Mouse (Mus musculus): ENCODE measurements around the gene Dcdc2b. TPM values are rescaled to one million over a fixed set of nuclear protein-coding genes. Genes with fewer than 3 reads are reported as not detected.
A peak's percentile ranks its signal among the peaks of the same experiment; 100 is the strongest.

Gene Dcdc2b
- polyA plus RNA-seq, 1 experiment from 2014 or later: 3.6 TPM

DNA sequence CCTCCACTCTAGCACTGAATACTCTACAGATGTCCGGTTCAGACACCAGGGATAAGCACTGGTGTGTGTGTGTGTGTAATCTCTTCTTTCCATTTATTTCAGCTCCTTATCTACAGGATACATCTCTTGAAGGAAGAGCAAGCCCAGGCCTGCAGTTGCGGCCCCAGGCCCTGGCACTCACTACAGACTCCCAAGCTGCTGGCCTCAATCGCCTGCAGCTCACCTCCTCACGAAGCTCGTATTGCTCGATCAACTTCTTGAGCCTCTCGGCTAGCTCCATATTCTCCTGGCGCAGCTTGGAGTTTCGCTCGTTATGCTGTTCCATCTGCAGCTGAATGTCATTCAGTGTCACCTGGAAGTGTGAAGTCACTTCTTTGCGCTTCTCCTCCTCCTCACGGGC lies 17.8 kb upstream of the Dcdc2b start:
- Histone ChIP-seq H3K27ac (replicated peaks) (no peak overlapping the region), H3K4me3 (no peak overlapping the region), H3K9me3 (no peaks in the 10 kb centered on the region), H3K4me2 (no peak overlapping the region), H3K36me3 (peaks cover 93% of the 10 kb centered on the region), H3K9ac (no peak overlapping the region), H3K4me1 (replicated peaks) (peaks cover 6% of the 10 kb centered on the region; the same call in 1 of the 2 replicates), H3K27me3 (no peaks in the 10 kb centered on the region)
- ATAC-seq (ENCODE audit: low FRiP score, low read depth): no peak
- WGBS: 95% methylated on average over 12 of the region's 12 CpGs

DNA sequence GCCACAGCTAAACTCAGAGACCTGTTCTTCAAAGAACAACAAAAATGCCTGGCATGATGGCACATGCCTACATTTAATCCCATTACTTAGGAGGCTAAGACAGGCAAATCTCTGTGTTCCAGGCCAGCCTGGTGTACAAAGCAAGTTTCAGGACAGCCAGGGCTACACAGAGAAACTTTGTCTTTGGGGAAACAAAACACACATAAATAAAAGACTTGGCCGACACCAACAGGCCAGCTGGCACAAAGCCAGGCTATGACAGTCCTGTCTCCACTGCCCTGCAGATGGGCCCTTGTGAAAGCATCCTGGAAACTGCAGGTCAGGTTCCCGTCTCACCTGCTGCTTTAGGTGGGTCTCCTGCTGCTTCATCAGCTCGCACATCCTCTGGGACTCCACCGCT lies 16.9 kb upstream of the Dcdc2b start:
- Histone ChIP-seq H3K36me3 (peaks cover 91% of the 10 kb centered on the region), H3K4me2 (no peak overlapping the region), H3K9ac (no peak overlapping the region), H3K27ac (replicated peaks) (no peak overlapping the region), H3K4me3 (no peak overlapping the region), H3K4me1 (replicated peaks) (peaks cover 6% of the 10 kb centered on the region; the same call in 1 of the 2 replicates), H3K27me3 (no peaks in the 10 kb centered on the region), H3K9me3 (no peaks in the 10 kb centered on the region)
- no peak for ATAC-seq (ENCODE audit: low FRiP score, low read depth)
- 63% methylated on average over 4 of the region's 4 CpGs for WGBS

DNA sequence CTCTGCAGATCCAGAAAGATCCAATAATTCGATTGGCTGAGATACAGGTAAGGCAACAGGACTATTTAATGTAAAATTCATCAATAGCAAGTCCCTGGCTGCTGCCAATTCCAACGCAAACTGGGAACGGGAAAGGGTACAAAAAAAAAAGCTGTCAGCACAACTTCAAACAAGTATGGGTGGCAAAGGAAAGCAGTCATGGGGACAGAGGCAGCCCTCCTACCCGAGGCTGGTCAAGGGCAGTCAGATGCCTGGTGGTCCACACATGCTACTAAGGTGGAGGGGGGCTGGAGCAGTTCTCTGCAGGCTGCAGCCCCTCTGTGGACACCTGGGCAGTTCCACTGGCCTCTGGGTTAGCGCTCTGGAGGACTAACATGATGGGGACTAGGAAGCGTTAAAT lies 12.0 kb upstream of the Dcdc2b start:
- Histone ChIP-seq H3K36me3 (peaks cover 44% of the 10 kb centered on the region), H3K27ac (replicated peaks) (peak overlapping the region; percentile 97), H3K9ac (no peak overlapping the region), H3K27me3 (no peaks in the 10 kb centered on the region), H3K4me3 (no peak overlapping the region), H3K4me1 (replicated peaks) (peaks cover 44% of the 10 kb centered on the region), H3K4me2 (no peak overlapping the region), H3K9me3 (no peaks in the 10 kb centered on the region)
- WGBS: 79% methylated on average over 6 of the region's 6 CpGs
- ATAC-seq (ENCODE audit: low FRiP score, low read depth): no peak

DNA sequence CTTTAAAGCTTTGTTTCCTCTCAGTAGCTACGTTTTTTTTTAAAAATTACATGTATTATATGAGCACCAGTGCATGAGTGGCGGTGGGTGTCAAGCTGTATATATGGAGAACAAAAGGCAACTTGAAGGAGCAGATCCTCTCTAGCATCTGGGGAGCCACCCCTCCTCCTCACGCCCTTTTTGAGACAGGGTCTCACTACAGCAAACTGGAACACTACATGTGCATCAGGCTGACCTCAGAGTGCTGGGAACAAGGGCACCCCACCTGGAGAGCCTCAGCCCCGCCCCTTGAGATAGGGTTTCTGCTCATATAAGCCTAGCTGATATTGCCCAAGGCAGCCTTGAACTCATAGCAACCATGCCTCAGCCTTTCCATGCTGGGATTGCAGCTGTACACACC lies 11.4 kb upstream of the Dcdc2b start:
- peaks cover 46% of the 10 kb centered on the region for H3K4me1 ChIP-seq (replicated peaks)
- no peaks in the 10 kb centered on the region for H3K27me3 ChIP-seq
- H3K9me3 ChIP-seq: no peaks in the 10 kb centered on the region
- 45% methylated on average over 4 of the region's 4 CpGs for WGBS
- peak overlapping the region; percentile 97 for H3K27ac ChIP-seq (replicated peaks)
- 0 out of 2 replicates have a peak overlapping the region, but pooled peaks have one; percentile 86 for H3K9ac ChIP-seq
- H3K4me2 ChIP-seq: peak overlapping the region; percentile 80
- ATAC-seq (ENCODE audit: low FRiP score, low read depth): no peak
- H3K4me3 ChIP-seq: no peak overlapping the region
- peaks cover 39% of the 10 kb centered on the region for H3K36me3 ChIP-seq

DNA sequence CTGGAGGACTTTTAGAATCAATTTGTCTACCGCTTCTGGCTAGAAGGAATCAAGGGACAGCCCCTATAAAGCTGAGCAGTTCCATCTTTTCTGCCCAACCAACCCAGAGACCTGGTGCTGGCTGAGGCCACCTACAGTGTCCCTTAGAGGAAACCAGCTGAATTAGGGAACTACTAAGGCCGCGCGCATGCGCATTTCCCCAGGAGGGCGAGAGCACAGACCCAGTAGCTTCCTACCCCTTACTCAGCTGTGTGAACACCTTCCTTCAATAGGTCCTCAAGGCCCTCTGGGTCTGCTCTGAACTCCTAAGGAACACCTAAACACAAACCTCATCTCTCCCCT lies 10.9 kb upstream of the Dcdc2b start:
- peak overlapping the region; percentile 97 for H3K27ac ChIP-seq (replicated peaks)
- H3K27me3 ChIP-seq: no peaks in the 10 kb centered on the region
- no peak for ATAC-seq (ENCODE audit: low FRiP score, low read depth)
- no peaks in the 10 kb centered on the region for H3K9me3 ChIP-seq
- peaks cover 34% of the 10 kb centered on the region for H3K36me3 ChIP-seq
- WGBS: 0% methylated on average over 6 of the region's 6 CpGs
- H3K4me2 ChIP-seq: peak overlapping the region; percentile 80
- H3K9ac ChIP-seq: peak overlapping the region; percentile 86; the same call in 1 of the 2 replicates
- H3K4me3 ChIP-seq: peak overlapping the region; percentile 69
- peaks cover 46% of the 10 kb centered on the region for H3K4me1 ChIP-seq (replicated peaks)

DNA sequence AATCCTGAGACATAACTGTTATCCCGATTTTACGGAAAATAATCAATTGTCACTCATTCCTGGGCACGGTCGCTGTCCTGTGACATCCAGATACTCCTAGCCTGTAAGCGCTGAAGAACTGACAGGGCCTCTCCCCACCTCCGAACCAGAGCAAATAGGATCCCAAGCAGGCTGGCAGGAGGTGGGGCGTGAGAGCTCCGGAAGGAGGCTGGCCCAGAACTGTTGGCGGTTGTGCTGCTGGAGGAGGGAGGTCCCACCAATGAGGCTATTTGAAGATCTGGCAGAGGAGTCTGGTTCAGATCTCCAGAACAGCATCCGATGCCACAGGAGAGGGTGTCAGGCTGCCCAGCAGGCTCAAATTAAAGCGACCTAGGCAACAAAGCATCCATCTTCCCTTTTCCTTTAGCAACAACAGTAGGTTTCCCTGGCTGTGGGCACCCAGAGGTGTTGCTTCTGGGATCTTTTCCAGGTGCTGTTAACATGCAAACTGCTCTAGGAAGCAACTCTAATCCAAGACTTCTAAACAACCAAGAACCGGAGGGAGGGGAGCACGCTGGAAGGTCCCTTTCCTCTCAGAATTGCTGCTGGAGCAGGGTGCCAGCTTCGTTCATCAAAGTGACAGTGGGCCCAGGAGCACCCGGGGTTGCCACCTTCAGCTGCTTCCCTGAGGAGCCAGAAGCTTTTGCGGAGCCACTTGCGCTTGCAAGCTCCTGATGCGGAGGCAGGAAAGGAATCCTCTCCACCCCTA lies 10.4 kb upstream of the Dcdc2b start:
- ATAC-seq (ENCODE audit: low FRiP score, low read depth): peak; percentile 94
- Histone ChIP-seq H3K9ac (peak overlapping the region; percentile 86), H3K4me3 (peak overlapping the region; percentile 69), H3K27me3 (no peaks in the 10 kb centered on the region), H3K4me2 (peak overlapping the region; percentile 80), H3K36me3 (peaks cover 30% of the 10 kb centered on the region), H3K4me1 (replicated peaks) (peaks cover 46% of the 10 kb centered on the region), H3K9me3 (no peaks in the 10 kb centered on the region), H3K27ac (replicated peaks) (peak overlapping the region; percentile 97)
- WGBS: 0% methylated on average over 18 of the region's 18 CpGs

DNA sequence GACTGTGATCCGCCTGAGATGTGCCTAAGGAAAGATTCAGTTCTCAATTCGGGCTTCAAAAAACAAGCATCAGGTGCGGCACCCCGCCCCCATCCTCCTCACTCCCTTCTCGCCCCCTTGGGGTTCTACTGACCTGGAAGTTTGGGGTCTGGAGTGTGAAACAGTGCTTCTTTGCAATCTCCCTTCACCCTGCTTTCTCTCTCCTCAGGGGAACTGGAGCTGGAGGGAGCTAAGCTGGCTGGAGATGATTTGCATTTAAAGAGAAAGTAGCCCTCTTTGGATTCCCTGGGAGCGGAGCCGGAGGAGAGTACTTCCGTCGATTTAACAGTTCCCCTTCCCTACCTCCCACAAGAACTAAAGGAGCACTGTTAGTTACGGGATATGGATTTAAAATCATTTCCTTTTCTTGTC lies 9.6 kb upstream of the Dcdc2b start, which contains the start of gene Ccdc28b:
Gene Ccdc28b (minus strand): TSS at position 267 of the 411 bp plus-strand sequence.
- H3K9ac ChIP-seq: peak within 1 kb of the TSS; percentile 86
- H3K4me2 ChIP-seq: peak within 1 kb of the TSS; percentile 80
- H3K27me3 ChIP-seq: no peaks in the 10 kb centered on the region
- peak within 1 kb of the TSS; percentile 69 for H3K4me3 ChIP-seq
- ATAC-seq (ENCODE audit: low FRiP score, low read depth): peak; percentile 3; the same call in 1 of the 2 replicates
- WGBS: 1% methylated on average over 10 of the region's 10 CpGs
- H3K4me1 ChIP-seq (replicated peaks): peaks cover 49% of the 10 kb centered on the region
- H3K9me3 ChIP-seq: no peaks in the 10 kb centered on the region
- H3K27ac ChIP-seq (replicated peaks): peak within 1 kb of the TSS; percentile 97
- peaks cover 22% of the 10 kb centered on the region for H3K36me3 ChIP-seq

DNA sequence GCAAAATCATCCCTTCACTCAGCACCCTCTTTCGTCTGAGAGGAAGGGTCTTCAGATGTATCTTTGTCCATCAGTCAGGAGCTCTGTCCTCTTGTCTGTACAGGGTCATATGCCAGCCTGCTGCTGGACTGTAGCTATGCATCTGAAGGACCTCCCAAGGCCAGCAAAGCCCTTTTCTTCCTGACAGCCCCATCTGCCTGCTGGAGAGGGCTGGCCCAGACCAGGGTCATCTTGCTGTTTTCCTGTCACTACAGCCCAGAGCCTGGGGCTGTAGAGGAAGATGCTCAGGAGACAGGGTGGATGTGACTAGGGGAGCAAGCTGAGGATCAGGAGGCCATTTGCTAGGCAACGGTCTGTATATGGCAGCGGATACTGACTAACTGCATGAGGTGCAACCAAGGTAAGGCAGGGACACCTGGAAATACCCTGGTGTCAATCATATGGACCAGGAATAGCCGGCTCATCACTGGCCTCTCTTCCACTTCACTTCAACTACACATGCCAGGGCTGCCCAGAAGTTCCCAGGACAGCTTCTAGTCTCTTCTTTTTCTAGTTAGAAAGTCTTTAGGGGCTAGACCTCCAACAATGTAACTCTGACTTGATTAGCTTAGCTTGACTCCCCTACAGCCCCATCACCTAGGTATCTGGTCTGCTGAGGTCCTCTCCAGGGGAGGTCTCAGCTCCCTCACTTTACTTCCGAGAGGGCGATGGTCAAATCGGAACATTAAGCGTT lies 8.9 kb upstream of the Dcdc2b start:
- peak overlapping the region; percentile 97 for H3K27ac ChIP-seq (replicated peaks)
- WGBS: 19% methylated on average over 8 of the region's 8 CpGs
- peaks cover 54% of the 10 kb centered on the region for H3K4me1 ChIP-seq (replicated peaks)
- peak overlapping the region; percentile 69 for H3K4me3 ChIP-seq
- peak overlapping the region; percentile 86 for H3K9ac ChIP-seq
- ATAC-seq (ENCODE audit: low FRiP score, low read depth): no peak
- no peaks in the 10 kb centered on the region for H3K9me3 ChIP-seq
- peaks cover 15% of the 10 kb centered on the region for H3K36me3 ChIP-seq
- H3K4me2 ChIP-seq: peak overlapping the region; percentile 80
- H3K27me3 ChIP-seq: no peaks in the 10 kb centered on the region

DNA sequence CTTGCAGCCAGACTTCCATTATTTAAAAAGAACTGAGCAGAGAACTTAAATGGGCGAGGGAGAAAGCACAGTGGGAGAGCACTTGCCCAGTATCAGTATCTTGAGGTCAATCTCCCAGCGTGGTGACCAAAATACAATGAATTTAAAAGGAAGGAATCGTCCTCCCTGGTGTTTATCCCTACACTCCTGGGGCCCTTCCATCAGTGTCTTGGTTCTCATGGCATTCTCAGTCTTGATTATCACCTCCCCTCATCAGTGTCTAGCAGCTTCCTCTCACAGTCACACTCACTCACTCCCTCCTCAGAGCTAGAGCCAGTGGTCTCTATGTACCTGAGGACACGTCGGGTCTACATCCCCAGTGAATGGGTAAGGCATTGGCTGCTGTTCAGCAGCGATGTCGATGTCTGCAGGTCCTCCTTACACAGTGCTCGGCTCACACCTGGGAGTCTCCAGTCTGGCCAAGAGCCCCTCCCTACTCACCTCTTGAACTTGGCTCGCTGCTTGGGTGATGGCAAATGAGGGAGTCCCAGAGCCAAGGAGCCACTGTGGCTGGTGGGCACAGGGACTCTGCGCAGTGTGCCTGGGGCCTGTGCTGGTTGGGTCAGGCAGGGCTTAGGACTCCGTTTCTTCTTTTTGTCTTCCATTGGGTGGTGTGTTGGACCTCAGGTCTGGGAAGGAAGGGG lies 8.2 kb upstream of the Dcdc2b start:
- Histone ChIP-seq H3K4me2 (peak overlapping the region; percentile 80), H3K27ac (replicated peaks) (peak overlapping the region; percentile 97), H3K27me3 (no peaks in the 10 kb centered on the region), H3K4me3 (peak overlapping the region; percentile 69), H3K9ac (peak overlapping the region; percentile 86), H3K4me1 (replicated peaks) (peaks cover 61% of the 10 kb centered on the region), H3K36me3 (peaks cover 8% of the 10 kb centered on the region), H3K9me3 (no peaks in the 10 kb centered on the region)
- no peak for ATAC-seq (ENCODE audit: low FRiP score, low read depth)
- WGBS: 78% methylated on average over 11 of the region's 11 CpGs

DNA sequence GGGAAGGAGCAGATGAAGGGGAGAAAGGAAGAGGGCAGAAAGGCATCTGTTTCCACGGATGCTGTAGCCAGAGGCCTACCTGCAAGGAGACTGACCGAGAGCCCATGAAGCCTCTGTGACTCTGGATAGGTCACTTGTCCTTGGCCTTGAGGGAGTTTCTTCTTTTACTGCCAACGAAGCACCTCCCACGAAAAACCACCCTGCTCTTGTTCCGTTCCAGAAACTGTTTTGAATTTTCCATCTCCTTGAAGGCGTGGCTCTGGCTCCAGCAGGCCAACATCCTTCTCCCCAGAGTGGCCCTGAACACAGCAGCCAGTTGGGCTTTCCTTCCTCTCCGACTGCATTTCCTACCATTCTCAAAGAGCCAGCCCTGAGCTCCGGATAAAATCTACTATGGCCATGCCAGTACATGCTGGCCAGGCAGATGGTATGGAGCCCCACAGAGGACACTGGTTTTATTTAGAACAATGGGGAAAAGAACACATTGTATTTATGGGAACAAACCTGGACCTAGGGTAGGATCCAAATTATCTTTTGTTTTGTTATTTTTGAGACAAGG lies 7.3 kb upstream of the Dcdc2b start:
- Histone ChIP-seq H3K4me1 (replicated peaks) (peaks cover 61% of the 10 kb centered on the region), H3K4me2 (peak overlapping the region; percentile 80), H3K9ac (no peak overlapping the region), H3K36me3 (peaks cover 4% of the 10 kb centered on the region), H3K27ac (replicated peaks) (0 out of 2 replicates have a peak overlapping the region, but pooled peaks have one; percentile 4), H3K9me3 (no peaks in the 10 kb centered on the region), H3K4me3 (no peak overlapping the region), H3K27me3 (no peaks in the 10 kb centered on the region)
- no peak for ATAC-seq (ENCODE audit: low FRiP score, low read depth)
- 85% methylated on average over 8 of the region's 8 CpGs for WGBS

DNA sequence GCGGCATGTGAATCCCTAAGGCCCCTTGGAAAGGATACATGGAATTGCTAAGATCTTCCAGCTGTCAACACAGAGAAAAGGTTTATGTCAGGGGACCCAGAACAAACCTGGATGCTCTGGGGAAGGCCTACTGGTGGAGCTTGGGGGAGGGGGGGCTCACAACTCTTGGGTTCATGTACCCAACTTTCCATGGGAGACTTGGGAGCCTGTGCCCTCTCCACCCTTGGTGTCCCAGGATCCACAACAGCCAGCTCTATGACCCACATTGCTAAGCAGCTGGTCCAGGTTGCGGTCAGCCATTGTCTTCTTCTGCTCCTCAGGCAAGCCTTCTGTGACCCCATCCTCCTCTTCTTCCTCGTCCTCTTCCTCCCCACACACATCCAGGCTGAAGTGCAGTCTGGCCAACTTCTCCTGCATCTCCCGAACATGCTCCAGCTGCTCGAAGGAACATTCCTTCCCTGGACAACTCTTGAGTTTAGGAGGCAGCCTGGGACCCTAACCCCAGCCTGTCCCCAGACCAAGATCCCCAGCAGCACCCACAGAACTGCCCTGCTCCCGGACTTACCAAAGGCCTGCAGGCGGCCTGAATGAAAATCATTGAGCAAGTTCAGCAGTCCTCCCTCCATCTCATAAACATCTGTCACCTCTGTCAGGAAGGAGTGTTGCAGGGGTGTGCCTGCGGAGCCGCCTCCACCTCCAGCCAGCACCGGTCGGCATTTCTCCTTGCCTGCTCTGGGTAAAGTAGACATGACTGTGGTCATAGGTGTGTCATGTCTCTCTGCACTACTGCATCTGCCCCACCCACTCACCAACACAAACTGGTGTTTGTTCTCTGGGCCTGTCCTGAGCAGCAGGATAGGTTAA lies 6.6 kb upstream of the Dcdc2b start:
- WGBS: 87% methylated on average over 11 of the region's 11 CpGs
- Histone ChIP-seq H3K4me3 (no peak overlapping the region), H3K27me3 (no peaks in the 10 kb centered on the region), H3K9me3 (no peaks in the 10 kb centered on the region), H3K9ac (no peak overlapping the region), H3K36me3 (peaks cover 6% of the 10 kb centered on the region), H3K4me2 (peak overlapping the region; percentile 80; the same call in 1 of the 2 replicates), H3K4me1 (replicated peaks) (peaks cover 58% of the 10 kb centered on the region), H3K27ac (replicated peaks) (0 out of 2 replicates have a peak overlapping the region, but pooled peaks have one; percentile 4)
- no peak for ATAC-seq (ENCODE audit: low FRiP score, low read depth)

Data from hindbrain, embryonic 15.5 days (tissue).